Mouse (Mus musculus): Measurements from ENCODE around the gene Defb30.

GRCm38 (mm10) chr14:63065391-63065790, 15.6 kb upstream of the Defb30 start:
- no peak for TF ChIP-seq POLR2A (IDR thresholded peaks at IDR 0.05; ENCODE audit: insufficient read depth, low read depth, low read length)
- no peak for TF ChIP-seq CTCF (IDR thresholded peaks at IDR 0.05)
